ENCODE assay signal across 10 mouse cellular contexts in the genomic region with DNA sequence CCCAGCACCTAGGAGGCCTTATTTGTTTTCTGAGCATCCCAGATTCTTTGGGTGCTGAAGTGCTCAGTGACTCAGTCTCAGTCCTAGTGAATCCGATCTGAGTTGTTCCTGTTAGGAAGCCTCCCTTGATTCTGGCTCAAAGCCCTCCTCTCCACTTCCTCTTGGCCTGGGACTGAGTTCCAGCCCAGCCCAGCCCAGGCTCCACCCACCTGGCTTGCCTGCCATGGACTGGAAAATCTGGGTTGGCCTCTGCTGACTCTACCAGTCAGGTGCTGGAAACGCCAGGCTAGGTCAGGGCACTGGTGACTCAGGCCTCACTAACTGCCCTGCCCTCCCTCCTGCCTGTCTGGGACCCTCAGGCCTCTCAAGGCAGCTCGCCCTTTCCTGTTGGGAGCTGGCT. TPM values are rescaled to one million over a fixed set of nuclear protein-coding genes. Genes with fewer than 3 reads are reported as not detected.
A peak's percentile ranks its signal among the peaks of the same experiment; 100 is the strongest.
DNase-seq lines count a peak whose midpoint lies in the region; ATAC-seq lines count a peak whose summit lies in the region.
"Had no signal": no experiment of that assay in that cellular context is flagged by ENCODE, and none has a peak within 500 bp of the region (broad histone marks: within the 10 kb centered on the region; RNA-seq: fewer than 3 reads in every experiment).

No protein-coding gene starts in this region.

- WGBS in forebrain, embryonic 11.5 days, result 87% methylated on average over 3 of the region's 3 CpGs
- WGBS in forebrain, embryonic 10.5 days, result 79% methylated on average over 3 of the region's 3 CpGs
- WGBS in forebrain, embryonic 12.5 days, result 87% methylated on average over 3 of the region's 3 CpGs
- 82% methylated on average over 3 of the region's 3 CpGs for WGBS in forebrain, embryonic 13.5 days

- no peak overlapping the region for H3K4me2 ChIP-seq in forebrain, embryonic 11.5 days (ENCODE audit: low read depth, low read length, severe bottlenecking)
- H3K4me2 ChIP-seq in forebrain, embryonic 12.5 days, result no peak overlapping the region
- H3K4me2 ChIP-seq in forebrain, embryonic 13.5 days, result no peak overlapping the region
- H3K4me2 ChIP-seq: embryonic facial prominence, embryonic 12.5 days had no signal

- no peaks in the 10 kb centered on the region for H3K27me3 ChIP-seq in forebrain, embryonic 11.5 days (ENCODE audit: control insufficient read depth, insufficient read depth, low read length)
- no peaks in the 10 kb centered on the region for H3K27me3 ChIP-seq in forebrain, embryonic 10.5 days (ENCODE audit: poor library complexity, severe bottlenecking)
- H3K27me3 ChIP-seq in forebrain, embryonic 12.5 days, result no peaks in the 10 kb centered on the region
- no peaks in the 10 kb centered on the region for H3K27me3 ChIP-seq in forebrain, embryonic 13.5 days
- H3K27me3 ChIP-seq: CH12.LX; embryonic facial prominence, embryonic 12.5 days had no signal

- no peak overlapping the region for H3K27ac ChIP-seq in forebrain, embryonic 11.5 days (ENCODE audit: low read depth, low read length)
- H3K27ac ChIP-seq in forebrain, embryonic 10.5 days, result no peak overlapping the region
- no peak overlapping the region for H3K27ac ChIP-seq in forebrain, embryonic 12.5 days
- H3K27ac ChIP-seq in forebrain, embryonic 13.5 days, result no peak overlapping the region
- H3K27ac ChIP-seq: embryonic facial prominence, embryonic 12.5 days had no signal

- H3K36me3 ChIP-seq in forebrain, embryonic 11.5 days (ENCODE audit: control insufficient read depth, insufficient read depth, low read length), result peaks cover 44% of the 10 kb centered on the region
- H3K36me3 ChIP-seq in forebrain, embryonic 10.5 days (replicated peaks), result peaks cover 100% of the 10 kb centered on the region
- H3K36me3 ChIP-seq in forebrain, embryonic 12.5 days (replicated peaks), result peaks cover 93% of the 10 kb centered on the region
- H3K36me3 ChIP-seq in forebrain, embryonic 13.5 days (ENCODE audit: poor library complexity, severe bottlenecking), result peaks cover 96% of the 10 kb centered on the region

- H3K4me1 ChIP-seq in forebrain, embryonic 11.5 days (replicated peaks; ENCODE audit: control insufficient read depth, insufficient read depth, low read length), result no peaks in the 10 kb centered on the region; the same call in 1 of the 2 replicates
- peaks cover 14% of the 10 kb centered on the region for H3K4me1 ChIP-seq in forebrain, embryonic 10.5 days
- H3K4me1 ChIP-seq in forebrain, embryonic 12.5 days, result peaks cover 14% of the 10 kb centered on the region
- peaks cover 12% of the 10 kb centered on the region for H3K4me1 ChIP-seq in forebrain, embryonic 13.5 days

- H3K9ac ChIP-seq in forebrain, embryonic 11.5 days (ENCODE audit: low read length), result no peak overlapping the region
- no peak overlapping the region for H3K9ac ChIP-seq in forebrain, embryonic 12.5 days
- H3K9ac ChIP-seq in forebrain, embryonic 13.5 days, result no peak overlapping the region
- H3K9ac ChIP-seq: embryonic facial prominence, embryonic 12.5 days had no signal

- peak; percentile 49 for DNase-seq in forebrain, embryonic 11.5 days (ENCODE audit: low spot score)
- DNase-seq in forebrain, embryonic 10.5 days (ENCODE audit: extremely low spot score, low spot score), result no peak
- DNase-seq in adrenal gland, postnatal 10 days, result peak; percentile 90
- peak; percentile 95 for DNase-seq in gastrocnemius, postnatal 25 days
- peak; percentile 93 to 94 for DNase-seq in kidney, adult 8-10 months
- DNase-seq in lung, postnatal 4 days, result peak; percentile 82 to 86

- H3K4me3 ChIP-seq in forebrain, embryonic 11.5 days (ENCODE audit: low read depth, low read length), result no peak overlapping the region
- H3K4me3 ChIP-seq in forebrain, embryonic 10.5 days, result no peak overlapping the region
- no peak overlapping the region for H3K4me3 ChIP-seq in forebrain, embryonic 12.5 days (replicated peaks)
- no peak overlapping the region for H3K4me3 ChIP-seq in forebrain, embryonic 13.5 days
- H3K4me3 ChIP-seq: embryonic facial prominence, embryonic 12.5 days had no signal

- no peaks in the 10 kb centered on the region for H3K9me3 ChIP-seq in forebrain, embryonic 11.5 days (ENCODE audit: control insufficient read depth, low read length)
- H3K9me3 ChIP-seq in forebrain, embryonic 10.5 days, result no peaks in the 10 kb centered on the region
- H3K9me3 ChIP-seq in forebrain, embryonic 12.5 days, result no peaks in the 10 kb centered on the region
- no peaks in the 10 kb centered on the region for H3K9me3 ChIP-seq in forebrain, embryonic 13.5 days (replicated peaks)
- H3K9me3 ChIP-seq: embryonic facial prominence, embryonic 12.5 days had no signal

- no peak for ATAC-seq in forebrain, embryonic 11.5 days (replicated peaks; ENCODE audit: low FRiP score)
- ATAC-seq in forebrain, embryonic 12.5 days (ENCODE audit: low FRiP score), result no peak
- ATAC-seq in forebrain, embryonic 13.5 days, result no peak

RNA-seq across cellular contexts. Expression of gene Llgl1, which starts 8.1 kb away (rescaled TPM):
- 147 and 153 TPM in 2 replicates for polyA plus RNA-seq in forebrain, embryonic 11.5 days (2014; fragmentation: Nextera tagmentation; extraction: Ambion mirVana)
- 144 and 148 TPM in 2 replicates for polyA plus RNA-seq in forebrain, embryonic 10.5 days (2016; fragmentation: Nextera tagmentation; extraction: Ambion mirVana)
- 10 to 100 TPM; 23.0 to 30.4 TPM for total RNA-seq in adrenal gland, postnatal 10 days (2021)
- 1 to 10 TPM; 8.3 to 9.1 TPM for total RNA-seq in gastrocnemius, postnatal 25 days (2021)
- polyA plus RNA-seq in forebrain, embryonic 12.5 days (2016; fragmentation: Nextera tagmentation; extraction: Ambion mirVana), result 138 and 152 TPM in 2 replicates
- polyA plus RNA-seq in forebrain, embryonic 13.5 days (2015; fragmentation: Nextera tagmentation; extraction: Ambion mirVana), result 97.5 and 110 TPM in 2 replicates

RNA-seq across cellular contexts. Expression of gene Flii, which starts 19.4 kb away (rescaled TPM):
- polyA plus RNA-seq in forebrain, embryonic 11.5 days (2014; fragmentation: Nextera tagmentation; extraction: Ambion mirVana), result 74.8 and 81.4 TPM in 2 replicates
- 77.6 and 84.1 TPM in 2 replicates for polyA plus RNA-seq in forebrain, embryonic 10.5 days (2016; fragmentation: Nextera tagmentation; extraction: Ambion mirVana)
- total RNA-seq in adrenal gland, postnatal 10 days (2021), result 100 to 1,000 TPM; 105 to 118 TPM
- total RNA-seq in gastrocnemius, postnatal 25 days (2021), result 10 to 100 TPM; 85.4 to 97.7 TPM
- 76.2 and 78.9 TPM in 2 replicates for polyA plus RNA-seq in forebrain, embryonic 12.5 days (2016; fragmentation: Nextera tagmentation; extraction: Ambion mirVana)
- 64.2 and 72.5 TPM in 2 replicates for polyA plus RNA-seq in forebrain, embryonic 13.5 days (2015; fragmentation: Nextera tagmentation; extraction: Ambion mirVana)

RNA-seq across cellular contexts. Expression of gene Mief2, which starts 20.5 kb away (rescaled TPM):
- 14.2 and 17.8 TPM in 2 replicates for polyA plus RNA-seq in forebrain, embryonic 11.5 days (2014; fragmentation: Nextera tagmentation; extraction: Ambion mirVana)
- 13.5 and 14.5 TPM in 2 replicates for polyA plus RNA-seq in forebrain, embryonic 10.5 days (2016; fragmentation: Nextera tagmentation; extraction: Ambion mirVana)
- total RNA-seq in adrenal gland, postnatal 10 days (2021), result 10 to 100 TPM; 31.8 to 43.9 TPM
- 10 to 100 TPM; 73.9 to 91.2 TPM for total RNA-seq in gastrocnemius, postnatal 25 days (2021)
- 15.4 and 17.9 TPM in 2 replicates for polyA plus RNA-seq in forebrain, embryonic 12.5 days (2016; fragmentation: Nextera tagmentation; extraction: Ambion mirVana)
- 16.1 and 17.8 TPM in 2 replicates for polyA plus RNA-seq in forebrain, embryonic 13.5 days (2015; fragmentation: Nextera tagmentation; extraction: Ambion mirVana)
